Mouse (Mus musculus) adrenal gland (tissue): ENCODE results near the gene Rpl9-ps1.

Experiments
- intact Hi-C: fragments of 180-260 bp; cut with DNase I; formaldehyde crosslinking; loops from one replicate; pipeline ENCODE4 v1.15.1; 2025
- long read RNA-seq, 2 experiments: library from polyadenylated mRNA; unstranded; transcript quantifications; one replicate each; pipeline ENCODE4 v2.0.0; 2020; ENCODE audit warnings: borderline replicate concordance in 1 of 2; ENCODE audit not compliant: insufficient replicate concordance in 1 of 2

The Rpl9-ps1 gene
- long read RNA-seq, experiment 1, result 0 reads
- long read RNA-seq, experiment 2, result 0 reads

DNA sequence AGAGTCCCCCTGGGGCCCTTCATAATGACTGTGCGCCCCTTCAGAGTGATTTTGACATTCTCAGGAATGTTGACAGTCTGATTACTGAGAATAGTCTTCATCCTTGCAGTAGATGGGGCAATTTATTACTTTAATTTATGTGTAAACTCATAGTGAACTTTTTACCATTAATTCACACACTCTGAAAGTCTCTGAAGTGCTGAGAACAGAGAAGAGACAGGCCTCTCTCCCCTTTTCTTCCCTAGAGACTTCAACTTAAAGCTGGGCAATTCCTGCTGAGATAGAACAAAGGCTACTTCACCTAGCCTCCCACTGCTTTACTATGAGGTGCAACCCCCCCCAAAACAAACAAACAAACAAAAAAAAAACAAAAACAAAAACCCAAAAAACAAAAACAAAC, at the start of gene Rpl9-ps1:
TSS of gene Rpl9-ps1 (minus strand) at position 101 of the 400 bp plus-strand sequence.
- intact Hi-C loops, result no loop called here

GRCm38 (mm10) chr11:83692008-83692407, 46.6 kb upstream of the Rpl9-ps1 start:
- intact Hi-C loops, result no loop called here

DNA sequence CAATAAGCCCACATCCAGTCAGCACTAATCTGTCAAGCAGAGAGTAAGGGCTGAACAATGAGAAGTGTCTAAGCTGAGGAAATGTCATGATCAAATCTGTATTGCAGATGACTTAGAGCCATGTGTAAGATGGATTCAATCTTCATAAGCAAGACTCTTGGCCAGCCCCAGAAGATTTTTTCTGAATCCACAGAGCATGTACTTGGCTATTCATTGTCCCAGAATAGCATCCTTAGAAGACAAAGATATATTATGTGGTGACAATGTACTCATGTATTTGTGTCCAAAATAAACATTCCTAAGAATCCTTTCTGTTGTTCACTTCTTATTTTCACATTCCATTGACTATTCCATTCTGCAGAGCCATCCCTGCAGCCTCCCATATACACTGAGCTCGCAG, 44.5 kb upstream of the Rpl9-ps1 start:
- intact Hi-C loops, result no loop called here

DNA sequence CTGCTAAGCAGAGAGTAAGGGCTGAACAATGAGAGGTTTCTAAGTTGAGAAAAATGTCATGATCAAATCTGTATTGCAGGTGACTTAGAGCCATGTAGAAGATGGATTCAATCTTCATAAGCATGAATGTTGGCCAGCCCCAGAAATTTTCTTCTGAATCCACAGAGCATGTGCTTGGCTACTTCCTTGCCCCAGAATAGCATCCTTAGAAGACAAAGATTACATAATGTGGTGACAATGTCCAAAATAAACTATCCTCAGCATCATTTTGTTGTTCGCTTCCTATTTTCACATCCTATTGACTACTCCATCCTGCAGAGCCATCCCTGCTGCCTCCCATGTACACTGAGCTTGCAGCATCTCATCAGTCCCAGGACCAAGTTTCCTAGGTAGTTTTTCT, 30.2 kb upstream of the Rpl9-ps1 start:
- intact Hi-C loops, result no loop called here

DNA sequence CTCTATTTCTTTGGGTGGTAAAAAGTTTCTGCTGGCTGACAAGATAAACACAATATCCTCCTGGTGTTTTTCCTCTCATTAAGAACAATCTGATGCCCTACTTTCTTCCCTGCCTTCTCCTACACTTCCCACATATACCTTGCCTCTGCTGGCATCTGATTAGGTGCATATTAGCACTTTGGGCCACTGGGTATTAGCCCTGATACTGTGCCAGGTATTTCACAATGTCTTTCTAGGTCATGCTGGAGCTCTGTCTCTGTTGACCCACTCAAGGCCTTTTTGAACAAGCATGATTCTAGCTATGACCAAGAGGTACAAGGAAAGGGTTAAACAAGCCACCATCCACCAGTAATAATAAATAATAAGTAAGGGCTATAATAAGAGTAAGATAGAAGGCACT, 26.3 kb upstream of the Rpl9-ps1 start:
- intact Hi-C loops, result no loop called here

GRCm38 (mm10) chr11:83663532-83663931, 18.1 kb upstream of the Rpl9-ps1 start:
- intact Hi-C loops, result no loop called here

DNA sequence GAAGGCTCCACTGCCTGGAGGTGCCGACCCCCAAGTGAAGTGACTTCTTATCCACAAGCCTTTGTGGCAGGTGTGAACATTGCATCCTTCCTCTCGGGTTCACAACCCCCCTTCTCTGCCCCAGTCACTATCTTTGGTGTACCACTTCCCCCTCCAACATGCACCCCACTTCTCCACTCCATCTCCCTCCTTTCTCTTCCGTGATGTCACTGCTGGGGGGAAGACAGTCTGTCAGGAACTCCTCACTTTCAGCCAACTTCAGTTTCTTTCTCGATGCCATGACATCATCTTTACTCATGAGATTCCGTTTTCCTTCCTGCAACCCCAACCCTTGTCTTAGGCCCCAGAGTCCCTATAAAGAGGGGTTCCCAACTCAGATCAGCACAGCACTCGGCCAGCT, 16.8 kb upstream of the Rpl9-ps1 start, which contains the start of gene Ccl4:
TSS of gene Ccl4 (plus strand) at position 381 of the 400 bp plus-strand sequence.
- intact Hi-C loops, result no loop called here

DNA sequence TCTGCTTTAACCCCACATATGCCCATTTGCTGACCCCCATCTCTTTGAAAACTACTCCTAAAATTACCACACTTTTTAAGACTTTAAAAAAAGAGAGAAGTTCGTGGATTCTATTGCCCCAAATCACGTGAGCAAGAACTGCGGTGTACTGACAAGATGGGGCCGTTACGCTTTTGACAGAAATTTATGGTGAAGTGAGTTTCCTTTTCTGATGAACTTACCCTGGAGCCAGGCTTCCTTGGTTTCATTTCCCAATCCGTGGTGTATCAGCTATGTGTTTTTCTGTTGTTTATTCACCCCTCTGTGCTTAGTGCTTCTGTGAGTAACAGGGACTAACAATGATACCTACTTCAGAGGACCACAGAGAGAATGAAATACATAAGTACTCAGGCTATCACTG, 13.4 kb upstream of the Rpl9-ps1 start:
- intact Hi-C loops, result no loop called here

DNA sequence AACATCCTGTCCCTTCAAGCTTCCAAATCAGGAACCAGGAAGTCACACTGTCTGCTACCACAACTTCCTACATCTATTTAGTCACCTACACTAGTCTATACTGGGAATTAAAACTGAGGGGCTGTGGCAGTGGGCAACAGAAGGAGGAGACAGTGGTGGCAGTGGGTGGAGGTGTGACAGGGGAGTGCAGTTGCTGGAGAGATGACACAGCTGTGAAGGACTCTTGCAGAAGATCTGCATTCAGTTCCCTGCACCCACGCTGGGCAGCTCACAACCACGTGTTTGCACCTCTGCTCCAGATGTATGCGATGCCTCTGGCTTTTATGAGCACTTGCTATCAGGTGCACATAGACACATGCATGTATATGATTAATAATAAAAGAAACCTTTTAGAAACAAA, 12.1 kb upstream of the Rpl9-ps1 start:
- intact Hi-C loops, result no loop called here

DNA sequence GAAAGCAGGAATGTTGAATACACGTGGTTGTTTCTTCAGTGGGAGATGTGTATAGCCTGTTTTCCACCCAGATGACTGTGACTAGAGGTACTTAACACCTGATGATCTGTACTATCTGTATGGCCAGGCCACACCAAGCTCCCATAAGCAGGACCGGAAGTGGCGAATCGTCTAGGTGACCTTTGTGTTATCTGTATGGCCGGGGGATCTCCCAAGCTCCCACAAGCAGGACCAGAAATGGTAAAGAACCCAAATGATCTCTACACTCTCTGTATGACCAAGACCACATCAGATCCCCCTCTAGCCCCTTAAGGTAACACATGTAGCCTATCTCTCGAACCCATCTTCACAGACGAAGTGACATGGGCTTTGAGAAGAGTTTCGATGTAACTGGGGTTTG, 9.2 kb upstream of the Rpl9-ps1 start:
- intact Hi-C loops, result no loop called here

DNA sequence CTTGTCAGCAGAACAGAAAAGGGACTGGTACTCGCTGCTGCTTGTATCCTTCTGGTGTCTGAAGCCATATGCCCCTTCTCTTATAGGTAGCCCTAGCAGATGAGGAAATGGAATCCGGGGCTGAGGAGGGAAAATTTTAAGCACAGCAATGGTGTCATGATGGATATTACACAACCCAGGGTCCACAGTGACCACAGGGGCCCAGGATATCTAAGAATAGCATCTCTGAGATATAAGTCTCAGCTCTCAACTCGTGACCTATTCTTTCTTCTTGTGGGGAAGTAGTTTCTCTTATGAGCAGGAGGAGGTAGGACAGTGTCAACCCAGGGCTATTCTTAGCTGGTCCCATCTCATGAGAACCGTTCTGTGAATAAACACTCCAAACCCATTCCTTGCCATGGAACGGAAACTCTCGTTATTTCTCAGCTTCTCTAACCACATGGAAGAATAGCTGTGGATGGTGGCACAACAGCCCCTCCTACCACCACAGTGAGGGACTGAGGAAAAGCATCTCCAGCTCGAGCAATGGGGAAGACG, 4.0 kb upstream of the Rpl9-ps1 start, which contains the start of gene Ccl3:
TSS of gene Ccl3 (minus strand) at position 51 of the 537 bp plus-strand sequence.
- intact Hi-C loops, result no loop called here

- intact Hi-C loops, result no loop called here
These were observed 1.1 kb upstream of the Rpl9-ps1 start for GRCm38 (mm10) chr11:83646356-83647149.

DNA sequence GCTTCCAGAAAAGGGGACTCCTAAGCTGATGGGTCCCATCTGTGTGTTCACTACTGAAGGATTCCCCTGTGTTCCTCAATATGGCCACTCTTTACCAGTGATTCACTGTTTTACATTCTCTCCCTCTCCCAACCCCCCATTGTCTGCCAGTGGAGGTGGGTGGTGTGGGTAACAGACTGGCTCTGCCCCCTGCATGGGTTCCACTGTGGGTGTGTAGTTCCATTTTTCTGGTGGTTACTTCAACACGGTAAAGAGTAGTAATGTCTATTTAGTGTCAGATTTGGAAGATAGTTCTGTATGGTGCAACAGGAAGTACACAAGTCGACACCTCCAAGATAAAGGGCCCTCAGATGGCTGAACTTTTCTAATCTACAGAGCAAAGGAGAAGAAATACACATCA, 4.2 kb downstream of the Rpl9-ps1 start:
- intact Hi-C loops, result no loop called here

DNA sequence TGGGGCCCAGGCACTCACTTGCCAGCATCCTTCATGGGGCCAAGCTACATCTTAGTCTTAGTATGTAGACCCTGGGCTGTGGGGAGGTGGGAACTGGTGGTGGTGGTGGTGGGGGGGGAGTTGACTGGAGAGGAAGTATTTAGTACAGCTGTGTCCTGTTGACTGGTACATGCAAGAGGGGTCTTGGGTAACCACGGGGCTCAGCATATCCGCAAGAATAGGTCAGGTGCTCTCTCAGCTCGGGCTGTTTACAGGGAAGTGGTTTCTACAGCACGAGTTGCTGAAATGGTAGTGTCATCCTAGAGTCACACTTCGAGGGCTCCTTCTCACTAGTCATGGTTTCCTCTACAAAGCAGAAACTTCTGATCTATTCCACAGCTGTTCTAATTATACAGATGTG, 5.3 kb downstream of the Rpl9-ps1 start:
- intact Hi-C loops, result no loop called here

GRCm38 (mm10) chr11:83639533-83639932, 5.9 kb downstream of the Rpl9-ps1 start:
- intact Hi-C loops, result no loop called here

GRCm38 (mm10) chr11:83638934-83639333, 6.5 kb downstream of the Rpl9-ps1 start:
- intact Hi-C loops, result no loop called here

- intact Hi-C loops, result no loop called here
These were observed 8.6 kb downstream of the Rpl9-ps1 start for GRCm38 (mm10) chr11:83636742-83637235.

- intact Hi-C loops, result no loop called here
These were observed 10.5 kb downstream of the Rpl9-ps1 start for GRCm38 (mm10) chr11:83634898-83635297.

DNA sequence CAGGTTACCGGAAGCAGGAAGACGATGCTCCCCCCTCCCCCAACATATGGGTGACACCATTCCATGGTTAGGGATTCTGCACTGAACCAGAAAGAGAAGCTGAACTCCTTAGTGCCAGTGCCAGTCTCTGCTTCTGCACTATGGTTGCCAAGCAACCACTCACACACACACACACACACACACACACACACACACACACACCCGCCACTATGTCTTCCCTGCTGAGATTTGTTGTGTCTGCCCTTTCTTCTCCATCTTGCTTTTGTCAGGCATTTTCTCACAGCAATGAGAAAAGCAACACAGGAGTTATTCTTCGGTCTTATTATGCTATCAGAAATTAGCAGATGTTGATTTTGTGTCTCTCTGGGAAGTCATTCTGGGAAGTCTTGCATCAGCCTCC, 11.0 kb downstream of the Rpl9-ps1 start:
- intact Hi-C loops, result no loop called here

DNA sequence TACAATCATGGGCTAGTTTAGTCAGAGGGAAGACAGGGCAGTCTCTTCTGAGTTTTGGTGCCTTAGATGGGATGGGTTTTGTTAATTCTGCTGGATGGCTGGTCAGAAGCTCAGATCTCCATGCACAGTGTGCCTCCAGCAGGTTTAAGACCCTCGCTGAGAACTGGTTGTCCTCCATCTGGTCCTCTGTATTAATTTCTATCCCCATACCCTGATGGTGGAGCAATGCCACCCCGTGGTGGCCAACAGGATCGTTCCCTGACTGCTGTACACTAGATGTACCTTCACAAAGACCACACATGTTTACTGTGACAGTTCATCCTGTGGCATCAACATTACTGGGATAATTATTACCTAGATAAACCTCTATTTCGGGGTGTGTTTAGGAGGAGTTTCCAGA, 12.7 kb downstream of the Rpl9-ps1 start:
- intact Hi-C loops, result no loop called here

DNA sequence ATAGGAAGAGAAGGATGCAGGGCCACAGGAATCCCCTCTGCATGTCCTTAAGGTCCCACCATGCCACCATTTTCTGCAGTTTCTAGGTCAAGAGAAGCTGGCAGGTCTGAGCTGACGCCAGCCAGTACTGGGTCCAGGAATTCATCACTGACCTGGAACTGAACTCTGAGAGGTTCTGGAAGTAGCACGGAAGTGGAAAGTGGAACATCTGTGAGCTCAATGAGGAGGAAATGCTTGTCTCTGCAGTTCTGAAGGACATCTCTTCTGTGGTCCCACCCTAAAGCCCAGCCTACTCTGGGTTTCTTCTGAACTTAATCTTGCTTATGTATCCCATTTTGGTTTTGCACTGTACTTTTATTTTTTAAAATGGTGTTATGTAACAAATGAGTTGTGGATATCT, 14.4 kb downstream of the Rpl9-ps1 start:
- intact Hi-C loops, result no loop called here

DNA sequence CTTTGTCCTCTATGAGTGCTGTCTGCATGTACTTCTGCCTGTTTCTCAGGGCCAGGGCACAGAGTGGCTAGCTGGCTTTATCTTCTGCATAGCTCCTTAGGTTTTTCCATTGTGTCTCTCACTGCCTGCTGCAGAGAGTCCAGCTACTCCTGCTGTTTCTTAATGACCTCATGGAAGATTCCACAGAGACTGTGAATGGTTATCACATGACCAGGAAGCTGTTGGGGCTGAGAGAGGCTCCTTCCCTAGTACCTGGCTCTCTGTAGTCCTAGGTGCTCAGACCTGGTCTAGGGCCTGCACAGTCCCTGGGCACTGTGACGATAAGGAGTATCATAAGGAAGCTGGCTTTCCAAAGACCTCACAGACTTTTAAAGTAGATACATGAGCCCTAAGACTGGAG, 14.8 kb downstream of the Rpl9-ps1 start:
- intact Hi-C loops, result no loop called here

DNA sequence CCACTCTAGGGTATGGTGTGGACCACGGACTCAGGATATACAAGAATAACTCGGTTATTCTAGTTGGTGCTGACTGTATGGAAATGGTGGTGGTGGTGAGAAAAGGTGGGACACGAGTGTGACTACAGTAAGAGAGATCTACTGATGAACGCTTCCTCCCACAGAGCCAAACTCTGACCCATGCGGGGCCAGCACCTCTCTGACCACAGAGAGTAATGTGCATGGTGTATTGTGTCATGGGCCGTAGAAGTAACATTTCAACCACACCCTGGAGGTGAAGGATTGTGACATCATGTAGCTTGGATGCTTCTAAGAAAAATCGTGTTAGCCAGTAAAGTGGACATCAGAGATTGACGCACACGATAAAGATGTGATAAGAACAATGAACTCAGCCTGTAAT, 16.6 kb downstream of the Rpl9-ps1 start:
- intact Hi-C loops, result no loop called here
